ENCODE assay signal across 16 mouse cellular contexts in the genomic region with DNA sequence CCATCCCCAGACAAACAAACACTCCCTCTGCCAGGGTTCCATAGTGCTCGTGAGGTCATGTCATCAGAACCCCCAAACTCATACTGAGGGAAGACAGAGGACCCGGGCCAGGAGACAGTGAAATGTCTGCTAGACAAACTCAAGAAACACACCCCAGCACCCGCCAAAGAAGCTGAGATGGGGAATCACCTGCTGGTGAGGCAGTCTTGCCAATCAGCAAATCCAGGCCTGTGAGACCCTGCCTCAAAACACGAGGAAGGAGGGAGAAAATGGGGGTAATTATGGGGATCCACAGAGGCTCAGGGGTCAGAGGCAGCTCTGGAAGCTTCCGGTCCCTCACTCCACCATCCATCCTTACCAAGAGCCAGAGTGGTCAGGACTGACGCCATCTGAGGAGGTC. TPM values are rescaled to one million over a fixed set of nuclear protein-coding genes. Genes with fewer than 3 reads are reported as not detected.
DNase-seq lines count a peak whose midpoint lies in the region; ATAC-seq and TF ChIP-seq lines count a peak whose summit lies in the region.
"Had no signal": no experiment of that assay in that cellular context is flagged by ENCODE, and none has a peak within 500 bp of the region (broad histone marks: within the 10 kb centered on the region; RNA-seq: fewer than 3 reads in every experiment).

No protein-coding gene starts in this region.

- H3K4me3 ChIP-seq in lung, embryonic 14.5 days (ENCODE audit: low read depth, low read length), result no peak overlapping the region
- H3K4me3 ChIP-seq in embryonic facial prominence, embryonic 15.5 days (replicated peaks), result no peak overlapping the region
- no peak overlapping the region for H3K4me3 ChIP-seq in hindbrain, embryonic 12.5 days
- no peak overlapping the region for H3K4me3 ChIP-seq in midbrain, postnatal 0 days (ENCODE audit: low read depth, low read length)
- H3K4me3 ChIP-seq in liver, embryonic 11.5 days (ENCODE audit: low read depth, low read length), result no peak overlapping the region

- ATAC-seq in lung, embryonic 14.5 days (ENCODE audit: insufficient read depth), result no peak
- no peak for ATAC-seq in embryonic facial prominence, embryonic 15.5 days (ENCODE audit: insufficient number of reproducible peaks, low FRiP score, low TSS enrichment, low read depth)
- ATAC-seq in hindbrain, embryonic 12.5 days (ENCODE audit: low FRiP score), result no peak
- ATAC-seq in midbrain, postnatal 0 days (ENCODE audit: low FRiP score), result no peak
- no peak for ATAC-seq in liver, embryonic 11.5 days (replicated peaks; ENCODE audit: low FRiP score)
- ATAC-seq: CD4-positive, CD25-positive, alpha-beta regulatory T cell, adult 4 months had no signal

- WGBS in lung, embryonic 14.5 days, result 57% methylated on average over 6 of the region's 6 CpGs
- WGBS in embryonic facial prominence, embryonic 15.5 days, result 74% methylated on average over 6 of the region's 6 CpGs
- WGBS in hindbrain, embryonic 12.5 days, result 67% methylated on average over 6 of the region's 6 CpGs
- WGBS in midbrain, postnatal 0 days, result 48% methylated on average over 5 of the region's 6 CpGs
- 72% methylated on average over 6 of the region's 6 CpGs for WGBS in liver, embryonic 11.5 days

- peaks cover 22% of the 10 kb centered on the region for H3K4me1 ChIP-seq in lung, embryonic 14.5 days (ENCODE audit: insufficient read depth)
- peaks cover 81% of the 10 kb centered on the region for H3K4me1 ChIP-seq in embryonic facial prominence, embryonic 15.5 days
- H3K4me1 ChIP-seq in hindbrain, embryonic 12.5 days, result peaks cover 88% of the 10 kb centered on the region
- peaks cover 20% of the 10 kb centered on the region for H3K4me1 ChIP-seq in midbrain, postnatal 0 days (ENCODE audit: insufficient read depth, low read length)
- peaks cover 22% of the 10 kb centered on the region for H3K4me1 ChIP-seq in liver, embryonic 11.5 days (replicated peaks; ENCODE audit: control insufficient read depth, insufficient read depth, low read length)

- H3K9me3 ChIP-seq in lung, embryonic 14.5 days (ENCODE audit: low read depth, low read length), result no peaks in the 10 kb centered on the region
- H3K9me3 ChIP-seq in embryonic facial prominence, embryonic 15.5 days (replicated peaks), result no peaks in the 10 kb centered on the region
- H3K9me3 ChIP-seq in hindbrain, embryonic 12.5 days (replicated peaks), result no peaks in the 10 kb centered on the region
- H3K9me3 ChIP-seq in midbrain, postnatal 0 days (ENCODE audit: low read length), result no peaks in the 10 kb centered on the region
- H3K9me3 ChIP-seq in liver, embryonic 11.5 days (ENCODE audit: control insufficient read depth, low read length), result no peaks in the 10 kb centered on the region

- no peaks in the 10 kb centered on the region for H3K36me3 ChIP-seq in lung, embryonic 14.5 days (ENCODE audit: insufficient read depth)
- no peaks in the 10 kb centered on the region for H3K36me3 ChIP-seq in embryonic facial prominence, embryonic 15.5 days
- peaks cover 6% of the 10 kb centered on the region for H3K36me3 ChIP-seq in hindbrain, embryonic 12.5 days
- no peaks in the 10 kb centered on the region; the same call in 1 of the 2 replicates for H3K36me3 ChIP-seq in midbrain, postnatal 0 days (ENCODE audit: insufficient read depth, low read length)
- no peaks in the 10 kb centered on the region for H3K36me3 ChIP-seq in liver, embryonic 11.5 days (ENCODE audit: control insufficient read depth, insufficient read depth, low read length)

- no peaks in the 10 kb centered on the region for H3K27me3 ChIP-seq in lung, embryonic 14.5 days (ENCODE audit: insufficient read depth, low read length)
- H3K27me3 ChIP-seq in embryonic facial prominence, embryonic 15.5 days, result 0 out of 2 replicates have a peak, but pooled peaks cover 3% of the 10 kb centered on the region
- H3K27me3 ChIP-seq in hindbrain, embryonic 12.5 days, result no peaks in the 10 kb centered on the region
- no peaks in the 10 kb centered on the region for H3K27me3 ChIP-seq in midbrain, postnatal 0 days (ENCODE audit: insufficient read depth, low read length)
- peaks cover 34% of the 10 kb centered on the region for H3K27me3 ChIP-seq in liver, embryonic 11.5 days (replicated peaks; ENCODE audit: control insufficient read depth, insufficient read depth, low read length)

- no peak for DNase-seq in lung, embryonic 14.5 days
- no peak for DNase-seq in lung, postnatal 25 days (ENCODE audit: low spot score)
- no peak for DNase-seq in midbrain, postnatal 0 days (ENCODE audit: low spot score)
- DNase-seq in ovary, postnatal 14 days (ENCODE audit: low spot score), result no peak
- DNase-seq in thymus, postnatal 4 days, result no peak
- DNase-seq in liver, embryonic 11.5 days (ENCODE audit: low spot score), result no peak
- DNase-seq: adrenal gland, adult 2 months; heart, postnatal 36 days; right cerebral cortex, postnatal 4 days had no signal

- no peak for TF ChIP-seq CTCF in lung, embryonic 14.5 days (IDR thresholded peaks at IDR 0.05; ENCODE audit: low read depth)
- no peak for TF ChIP-seq CTCF in midbrain, postnatal 0 days (IDR thresholded peaks at IDR 0.05)

- peak overlapping the region; percentile 52 for H3K4me2 ChIP-seq in lung, embryonic 14.5 days
- H3K4me2 ChIP-seq in embryonic facial prominence, embryonic 15.5 days (replicated peaks), result no peak overlapping the region
- H3K4me2 ChIP-seq in hindbrain, embryonic 12.5 days (replicated peaks), result peak overlapping the region; percentile 41
- peak overlapping the region; percentile 28 for H3K4me2 ChIP-seq in midbrain, postnatal 0 days (ENCODE audit: low read depth, low read length, poor library complexity, severe bottlenecking)
- no peak overlapping the region for H3K4me2 ChIP-seq in liver, embryonic 11.5 days

- H3K9ac ChIP-seq in lung, embryonic 14.5 days, result no peak overlapping the region
- H3K9ac ChIP-seq in embryonic facial prominence, embryonic 15.5 days, result no peak overlapping the region
- peak overlapping the region; percentile 55; the same call in 1 of the 2 replicates for H3K9ac ChIP-seq in hindbrain, embryonic 12.5 days
- no peak overlapping the region for H3K9ac ChIP-seq in midbrain, postnatal 0 days (replicated peaks; ENCODE audit: low read length, poor library complexity, severe bottlenecking)
- no peak overlapping the region for H3K9ac ChIP-seq in liver, embryonic 11.5 days (ENCODE audit: low read depth, low read length)

- H3K27ac ChIP-seq in lung, embryonic 14.5 days (ENCODE audit: low read depth), result peak overlapping the region; percentile 78; the same call in 1 of the 2 replicates
- 0 out of 2 replicates have a peak overlapping the region, but pooled peaks have one; percentile 22 for H3K27ac ChIP-seq in embryonic facial prominence, embryonic 15.5 days (replicated peaks)
- peak overlapping the region; percentile 93 for H3K27ac ChIP-seq in hindbrain, embryonic 12.5 days
- peak overlapping the region; percentile 68 for H3K27ac ChIP-seq in midbrain, postnatal 0 days (ENCODE audit: low read depth, low read length)
- H3K27ac ChIP-seq in liver, embryonic 11.5 days (ENCODE audit: low read depth, low read length), result no peak overlapping the region

RNA-seq across cellular contexts. Expression of gene Ptprs, which starts 9.5 kb away (rescaled TPM):
- 96.8 and 112 TPM in 2 replicates for polyA plus RNA-seq in lung, embryonic 14.5 days (2014; fragmentation: Nextera tagmentation; extraction: Ambion mirVana)
- 116 and 118 TPM in 2 replicates for polyA plus RNA-seq in embryonic facial prominence, embryonic 15.5 days (2015; fragmentation: Nextera tagmentation; extraction: Ambion mirVana)
- polyA plus RNA-seq in hindbrain, embryonic 12.5 days (2016; fragmentation: Nextera tagmentation; extraction: Ambion mirVana), result 316 and 326 TPM in 2 replicates
- total RNA-seq in midbrain, postnatal 0 days (2014; rRNA removed), result 716 and 795 TPM in 2 replicates
- polyA plus RNA-seq in midbrain, postnatal 0 days (2015; fragmentation: Nextera tagmentation; extraction: Ambion mirVana), result 208 and 225 TPM in 2 replicates
- polyA plus RNA-seq in liver, embryonic 11.5 days (2014; fragmentation: Nextera tagmentation; extraction: Ambion mirVana), result 33.4 and 39.8 TPM in 2 replicates

RNA-seq across cellular contexts. Expression of gene Znrf4, which starts 45.5 kb away (rescaled TPM):
- not detected in 2 replicates for polyA plus RNA-seq in lung, embryonic 14.5 days (2014; fragmentation: Nextera tagmentation; extraction: Ambion mirVana)
- not detected in 2 replicates for polyA plus RNA-seq in embryonic facial prominence, embryonic 15.5 days (2015; fragmentation: Nextera tagmentation; extraction: Ambion mirVana)
- polyA plus RNA-seq in hindbrain, embryonic 12.5 days (2016; fragmentation: Nextera tagmentation; extraction: Ambion mirVana), result not detected in 2 replicates
- total RNA-seq in midbrain, postnatal 0 days (2014; rRNA removed), result not detected in 2 replicates
- polyA plus RNA-seq in midbrain, postnatal 0 days (2015; fragmentation: Nextera tagmentation; extraction: Ambion mirVana), result not detected in 2 replicates
- not detected in 2 replicates for polyA plus RNA-seq in liver, embryonic 11.5 days (2014; fragmentation: Nextera tagmentation; extraction: Ambion mirVana)
- total RNA-seq: adrenal gland, adult 2 months; common myeloid progenitor, adult 5-6 weeks; gastrocnemius, postnatal 4 days; heart, postnatal 36 days; left cerebral cortex, postnatal 14 days had no signal
- polyA plus RNA-seq: adrenal gland, adult 2 months; CD4-positive, CD25-positive, alpha-beta regulatory T cell, adult 4 months; kidney, postnatal 0 days had no signal

Comparison
In these comparisons a context has a peak if more than half of its experiments do, and no peak if none do; other contexts are left out.
1. H3K4me2 ChIP-seq: peak in lung, embryonic 14.5 days (single experiment), hindbrain, embryonic 12.5 days (single experiment) and midbrain, postnatal 0 days (single experiment); none in embryonic facial prominence, embryonic 15.5 days (single experiment) and liver, embryonic 11.5 days (single experiment).